20 mouse cellular contexts compared by ENCODE assay signal in genomic region chr1:92978645-92979044, GRCm38 (mm10). TPM values are rescaled to one million over a fixed set of nuclear protein-coding genes. Genes with fewer than 3 reads are reported as not detected.
DNase-seq lines count a peak whose midpoint lies in the region; ATAC-seq and TF ChIP-seq lines count a peak whose summit lies in the region.
"Had no signal": no experiment of that assay in that cellular context is flagged by ENCODE, and none has a peak within 500 bp of the region (broad histone marks: within the 10 kb centered on the region; RNA-seq: fewer than 3 reads in every experiment).

No protein-coding gene starts in this region.

- no peak for TF ChIP-seq CTCF in E14TG2a.4 (conservative IDR thresholded peaks at IDR 0.05; ENCODE audit: low read length)

- peaks cover 9% of the 10 kb centered on the region; the same call in 1 of the 2 replicates for H3K4me1 ChIP-seq in embryonic facial prominence, embryonic 13.5 days
- peaks cover 24% of the 10 kb centered on the region for H3K4me1 ChIP-seq in embryonic facial prominence, embryonic 10.5 days
- H3K4me1 ChIP-seq in intestine, embryonic 15.5 days (replicated peaks), result peaks cover 10% of the 10 kb centered on the region; the same call in 1 of the 2 replicates
- H3K4me1 ChIP-seq in intestine, embryonic 16.5 days (ENCODE audit: control insufficient read depth, insufficient read depth, low read length), result peaks cover 3% of the 10 kb centered on the region
- peaks cover 33% of the 10 kb centered on the region for H3K4me1 ChIP-seq in E14TG2a.4 (replicated peaks; ENCODE audit: low read depth, low read length)
- H3K4me1 ChIP-seq in heart, embryonic 15.5 days (replicated peaks), result peaks cover 35% of the 10 kb centered on the region

- no peak overlapping the region for H3K9ac ChIP-seq in embryonic facial prominence, embryonic 13.5 days
- no peak overlapping the region for H3K9ac ChIP-seq in intestine, embryonic 15.5 days
- no peak overlapping the region for H3K9ac ChIP-seq in intestine, embryonic 16.5 days (ENCODE audit: low read depth, low read length)
- H3K9ac ChIP-seq in heart, embryonic 15.5 days, result no peak overlapping the region
- H3K9ac ChIP-seq: embryonic facial prominence, embryonic 15.5 days; forebrain, embryonic 12.5 days; limb, embryonic 15.5 days; liver, postnatal 0 days; midbrain, embryonic 12.5 days had no signal

- no peak for DNase-seq in embryonic facial prominence, embryonic 10.5 days (ENCODE audit: low spot score)
- DNase-seq in gastrocnemius, postnatal 14 days, result no peak
- no peak for DNase-seq in embryo, embryonic 10 days (ENCODE audit: low spot score)
- DNase-seq: cerebellum, postnatal 36 days; kidney, adult 11 months; kidney, postnatal 14 days; liver, postnatal 0 days; thymus, adult 2 months had no signal

- 44% methylated on average over 7 of the region's 7 CpGs for WGBS in embryonic facial prominence, embryonic 13.5 days
- WGBS in embryonic facial prominence, embryonic 10.5 days, result 42% methylated on average over 7 of the region's 7 CpGs
- 44% methylated on average over 7 of the region's 7 CpGs for WGBS in intestine, embryonic 15.5 days
- WGBS in intestine, embryonic 16.5 days, result 34% methylated on average over 7 of the region's 7 CpGs
- 34% methylated on average over 7 of the region's 7 CpGs for WGBS in heart, embryonic 15.5 days

- no peak overlapping the region for H3K27ac ChIP-seq in embryonic facial prominence, embryonic 13.5 days
- no peak overlapping the region for H3K27ac ChIP-seq in embryonic facial prominence, embryonic 10.5 days (replicated peaks)
- 0 out of 2 replicates have a peak overlapping the region, but pooled peaks have one; percentile 22 for H3K27ac ChIP-seq in intestine, embryonic 15.5 days
- no peak overlapping the region for H3K27ac ChIP-seq in intestine, embryonic 16.5 days (ENCODE audit: low read length)
- H3K27ac ChIP-seq in heart, embryonic 15.5 days, result no peak overlapping the region
- H3K27ac ChIP-seq: embryonic facial prominence, embryonic 15.5 days; forebrain, embryonic 12.5 days; hindbrain, embryonic 13.5 days; limb, embryonic 15.5 days; midbrain, embryonic 12.5 days had no signal

- H3K36me3 ChIP-seq in embryonic facial prominence, embryonic 13.5 days, result no peaks in the 10 kb centered on the region
- H3K36me3 ChIP-seq in embryonic facial prominence, embryonic 10.5 days (replicated peaks), result no peaks in the 10 kb centered on the region
- no peaks in the 10 kb centered on the region for H3K36me3 ChIP-seq in intestine, embryonic 15.5 days
- 0 out of 2 replicates have a peak, but pooled peaks cover 2% of the 10 kb centered on the region for H3K36me3 ChIP-seq in intestine, embryonic 16.5 days (ENCODE audit: control insufficient read depth, insufficient read depth, low read length)
- H3K36me3 ChIP-seq in E14TG2a.4 (ENCODE audit: insufficient read depth, low read length), result no peaks in the 10 kb centered on the region
- H3K36me3 ChIP-seq in heart, embryonic 15.5 days, result no peaks in the 10 kb centered on the region
- H3K36me3 ChIP-seq: embryonic facial prominence, embryonic 15.5 days; forebrain, embryonic 12.5 days; hindbrain, embryonic 13.5 days; limb, embryonic 15.5 days; midbrain, embryonic 12.5 days had no signal

- intact Hi-C loops in gastrocnemius, postnatal 14 days (cut with DNase I; ENCODE audit: low total_unique reads), result no loop called here

- no peak overlapping the region for H3K4me3 ChIP-seq in embryonic facial prominence, embryonic 13.5 days
- H3K4me3 ChIP-seq in embryonic facial prominence, embryonic 10.5 days, result no peak overlapping the region
- H3K4me3 ChIP-seq in intestine, embryonic 15.5 days (replicated peaks), result no peak overlapping the region
- no peak overlapping the region for H3K4me3 ChIP-seq in intestine, embryonic 16.5 days (ENCODE audit: low read length)
- H3K4me3 ChIP-seq in E14TG2a.4 (replicated peaks; ENCODE audit: low read length), result peak overlapping the region; percentile 35
- no peak overlapping the region for H3K4me3 ChIP-seq in heart, embryonic 15.5 days
- H3K4me3 ChIP-seq: embryonic facial prominence, embryonic 15.5 days; forebrain, embryonic 12.5 days; hindbrain, embryonic 13.5 days; limb, embryonic 15.5 days; midbrain, embryonic 12.5 days had no signal

- 0 out of 2 replicates have a peak overlapping the region, but pooled peaks have one; percentile 11 for H3K4me2 ChIP-seq in embryonic facial prominence, embryonic 13.5 days
- H3K4me2 ChIP-seq in intestine, embryonic 15.5 days (replicated peaks), result 0 out of 2 replicates have a peak overlapping the region, but pooled peaks have one; percentile 11
- no peak overlapping the region for H3K4me2 ChIP-seq in intestine, embryonic 16.5 days (ENCODE audit: low read depth, low read length)
- H3K4me2 ChIP-seq in heart, embryonic 15.5 days, result peak overlapping the region; percentile 26; the same call in 1 of the 2 replicates
- H3K4me2 ChIP-seq: embryonic facial prominence, embryonic 15.5 days; forebrain, embryonic 12.5 days; hindbrain, embryonic 13.5 days; limb, embryonic 15.5 days; midbrain, embryonic 12.5 days had no signal

- no peaks in the 10 kb centered on the region for H3K9me3 ChIP-seq in embryonic facial prominence, embryonic 13.5 days
- H3K9me3 ChIP-seq in embryonic facial prominence, embryonic 10.5 days, result no peaks in the 10 kb centered on the region
- H3K9me3 ChIP-seq in intestine, embryonic 15.5 days, result no peaks in the 10 kb centered on the region
- no peaks in the 10 kb centered on the region for H3K9me3 ChIP-seq in intestine, embryonic 16.5 days (ENCODE audit: control insufficient read depth, low read length)
- no peaks in the 10 kb centered on the region for H3K9me3 ChIP-seq in E14TG2a.4 (ENCODE audit: low read length)
- H3K9me3 ChIP-seq in heart, embryonic 15.5 days (replicated peaks), result no peaks in the 10 kb centered on the region
- H3K9me3 ChIP-seq: embryonic facial prominence, embryonic 15.5 days; forebrain, embryonic 12.5 days; hindbrain, embryonic 13.5 days; limb, embryonic 15.5 days; midbrain, embryonic 12.5 days had no signal

- peaks cover 11% of the 10 kb centered on the region for H3K27me3 ChIP-seq in embryonic facial prominence, embryonic 13.5 days
- H3K27me3 ChIP-seq in embryonic facial prominence, embryonic 10.5 days (replicated peaks; ENCODE audit: low read depth, poor library complexity, severe bottlenecking), result peaks cover 25% of the 10 kb centered on the region
- H3K27me3 ChIP-seq in intestine, embryonic 15.5 days (replicated peaks), result no peaks in the 10 kb centered on the region
- no peaks in the 10 kb centered on the region for H3K27me3 ChIP-seq in intestine, embryonic 16.5 days (replicated peaks; ENCODE audit: control insufficient read depth, insufficient read depth, low read length)
- peaks cover 35% of the 10 kb centered on the region for H3K27me3 ChIP-seq in E14TG2a.4 (ENCODE audit: insufficient read depth, low read length)
- peaks cover 9% of the 10 kb centered on the region; the same call in 1 of the 2 replicates for H3K27me3 ChIP-seq in heart, embryonic 15.5 days
- H3K27me3 ChIP-seq: embryonic facial prominence, embryonic 15.5 days; forebrain, embryonic 12.5 days; hindbrain, embryonic 13.5 days; limb, embryonic 15.5 days had no signal

- no peak for ATAC-seq in embryonic facial prominence, embryonic 13.5 days (ENCODE audit: insufficient number of reproducible peaks, insufficient read depth, low FRiP score, low TSS enrichment, low read depth)
- ATAC-seq in intestine, embryonic 15.5 days, result no peak
- no peak for ATAC-seq in intestine, embryonic 16.5 days
- no peak for ATAC-seq in heart, embryonic 15.5 days (replicated peaks; ENCODE audit: insufficient number of reproducible peaks, insufficient read depth, low FRiP score, low read depth)
- ATAC-seq: liver, postnatal 0 days had no signal

RNA-seq across cellular contexts. Expression of gene Aqp12, which starts 27.5 kb away (rescaled TPM):
- polyA plus RNA-seq in embryonic facial prominence, embryonic 13.5 days (2015; fragmentation: Nextera tagmentation; extraction: Ambion mirVana), result not detected in 2 replicates
- polyA plus RNA-seq in embryonic facial prominence, embryonic 10.5 days (2016; fragmentation: Nextera tagmentation; extraction: Ambion mirVana), result not detected in 2 replicates
- 3.0 and 11.2 TPM in 2 replicates for polyA plus RNA-seq in intestine, embryonic 15.5 days (2015; fragmentation: Nextera tagmentation; extraction: Ambion mirVana)
- polyA plus RNA-seq in intestine, embryonic 16.5 days (2015; fragmentation: Nextera tagmentation; extraction: Ambion mirVana), result 8.3 and 11.8 TPM in 2 replicates
- polyA plus RNA-seq in heart, embryonic 15.5 days (2015; fragmentation: Nextera tagmentation; extraction: Ambion mirVana), result not detected in 2 replicates
- total RNA-seq in gastrocnemius, postnatal 14 days (2021), result not detected
- total RNA-seq: MEL had no signal
- polyA plus RNA-seq: embryonic facial prominence, embryonic 15.5 days; forebrain, embryonic 12.5 days; gonadal fat pad, adult 2 months; hindbrain, embryonic 13.5 days; limb, embryonic 15.5 days; liver, postnatal 0 days; midbrain, embryonic 12.5 days had no signal

RNA-seq across cellular contexts. Expression of gene Gpr35, which starts 28.0 kb away (rescaled TPM):
- polyA plus RNA-seq in embryonic facial prominence, embryonic 13.5 days (2015; fragmentation: Nextera tagmentation; extraction: Ambion mirVana), result 0.34 and 0.73 TPM in 2 replicates
- 0.13 and 0.19 TPM in 2 replicates for polyA plus RNA-seq in embryonic facial prominence, embryonic 10.5 days (2016; fragmentation: Nextera tagmentation; extraction: Ambion mirVana)
- 8.9 and 9.1 TPM in 2 replicates for polyA plus RNA-seq in intestine, embryonic 15.5 days (2015; fragmentation: Nextera tagmentation; extraction: Ambion mirVana)
- polyA plus RNA-seq in intestine, embryonic 16.5 days (2015; fragmentation: Nextera tagmentation; extraction: Ambion mirVana), result 8.4 and 11.5 TPM in 2 replicates
- 0.43 and 0.94 TPM in 2 replicates for polyA plus RNA-seq in heart, embryonic 15.5 days (2015; fragmentation: Nextera tagmentation; extraction: Ambion mirVana)
- under 1 TPM; 0.16 to 0.43 TPM for total RNA-seq in gastrocnemius, postnatal 14 days (2021)
- total RNA-seq: MEL had no signal

RNA-seq across cellular contexts. Expression of gene Capn10, which starts 44.5 kb away (rescaled TPM):
- polyA plus RNA-seq in embryonic facial prominence, embryonic 13.5 days (2015; fragmentation: Nextera tagmentation; extraction: Ambion mirVana), result 34.1 and 36.2 TPM in 2 replicates
- 37.7 and 42.0 TPM in 2 replicates for polyA plus RNA-seq in embryonic facial prominence, embryonic 10.5 days (2016; fragmentation: Nextera tagmentation; extraction: Ambion mirVana)
- polyA plus RNA-seq in intestine, embryonic 15.5 days (2015; fragmentation: Nextera tagmentation; extraction: Ambion mirVana), result 28.2 and 34.4 TPM in 2 replicates
- 31.1 and 32.1 TPM in 2 replicates for polyA plus RNA-seq in intestine, embryonic 16.5 days (2015; fragmentation: Nextera tagmentation; extraction: Ambion mirVana)
- polyA plus RNA-seq in heart, embryonic 15.5 days (2015; fragmentation: Nextera tagmentation; extraction: Ambion mirVana), result 21.7 and 23.6 TPM in 2 replicates
- 1 to 10 TPM; 4.1 to 4.7 TPM for total RNA-seq in gastrocnemius, postnatal 14 days (2021)
